Comparison of ENCODE assay signal across 24 mouse cellular contexts in the genomic region with DNA sequence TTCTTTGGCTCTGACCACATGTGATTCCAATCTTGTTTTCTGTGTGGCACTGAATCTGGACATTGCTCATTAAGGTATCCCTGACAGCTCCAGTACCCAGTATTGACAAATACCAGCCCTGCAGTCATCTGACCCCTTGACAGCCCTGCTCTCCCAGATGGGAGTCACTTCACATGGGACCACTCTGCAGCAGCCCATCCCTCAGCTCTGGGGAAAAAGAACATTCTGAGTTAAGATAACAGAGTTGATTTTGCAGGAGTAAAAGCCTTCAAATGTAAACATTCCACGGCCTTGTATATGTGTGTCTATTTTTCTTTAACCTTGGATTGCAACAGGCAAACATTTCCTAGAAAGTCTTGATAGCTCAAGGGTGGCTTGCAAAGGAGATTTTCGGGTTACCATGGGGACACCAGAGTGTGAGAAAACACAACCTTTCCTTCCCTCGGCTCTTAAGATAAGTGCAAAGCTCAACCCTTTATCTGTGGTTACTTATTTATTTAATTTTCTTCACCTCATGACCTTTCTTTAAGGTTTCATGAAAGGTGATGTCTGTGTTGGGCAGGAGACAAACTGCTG.
A peak's percentile ranks its signal among the peaks of the same experiment; 100 is the strongest.
DNase-seq lines count a peak whose midpoint lies in the region; ATAC-seq and TF ChIP-seq lines count a peak whose summit lies in the region.
"Had no signal": no experiment of that assay in that cellular context is flagged by ENCODE, and none has a peak within 500 bp of the region (broad histone marks: within the 10 kb centered on the region; RNA-seq: fewer than 3 reads in every experiment).

No protein-coding gene starts in this region.

- no peaks in the 10 kb centered on the region for H3K9me3 ChIP-seq in intestine, embryonic 14.5 days (ENCODE audit: control insufficient read depth, low read length)
- no peaks in the 10 kb centered on the region for H3K9me3 ChIP-seq in intestine, postnatal 0 days (ENCODE audit: control insufficient read depth)
- H3K9me3 ChIP-seq in lung, postnatal 0 days (ENCODE audit: low read length), result no peaks in the 10 kb centered on the region
- no peaks in the 10 kb centered on the region for H3K9me3 ChIP-seq in stomach, embryonic 14.5 days (ENCODE audit: control insufficient read depth, low read depth, low read length)
- H3K9me3 ChIP-seq: forebrain, embryonic 13.5 days; hindbrain, embryonic 10.5 days; liver, embryonic 15.5 days; midbrain, embryonic 10.5 days; neural tube, embryonic 13.5 days had no signal

- intact Hi-C loops in left cerebral cortex, postnatal 14 days (cut with DNase I), result no loop called here

- no peak overlapping the region for H3K4me3 ChIP-seq in intestine, embryonic 14.5 days (ENCODE audit: low read depth, low read length)
- H3K4me3 ChIP-seq in intestine, postnatal 0 days (ENCODE audit: low read depth, low read length), result no peak overlapping the region
- H3K4me3 ChIP-seq in lung, postnatal 0 days (ENCODE audit: low read depth, low read length), result no peak overlapping the region
- H3K4me3 ChIP-seq in stomach, embryonic 14.5 days (ENCODE audit: low read depth, low read length), result no peak overlapping the region
- H3K4me3 ChIP-seq: forebrain, embryonic 13.5 days; gastrocnemius, adult 2 months; hindbrain, embryonic 10.5 days; layer of hippocampus, adult 2 months; liver, embryonic 15.5 days; midbrain, embryonic 10.5 days; myocyte; neural tube, embryonic 13.5 days had no signal

- H3K36me3 ChIP-seq in intestine, embryonic 14.5 days (ENCODE audit: control insufficient read depth, insufficient read depth, low read length), result no peaks in the 10 kb centered on the region
- no peaks in the 10 kb centered on the region for H3K36me3 ChIP-seq in intestine, postnatal 0 days (ENCODE audit: control insufficient read depth, insufficient read depth)
- H3K36me3 ChIP-seq in lung, postnatal 0 days (ENCODE audit: insufficient read depth, low read length), result no peaks in the 10 kb centered on the region
- no peaks in the 10 kb centered on the region for H3K36me3 ChIP-seq in stomach, embryonic 14.5 days (ENCODE audit: control insufficient read depth, insufficient read depth, low read length)
- H3K36me3 ChIP-seq: hindbrain, embryonic 10.5 days; liver, embryonic 15.5 days; midbrain, embryonic 10.5 days; neural tube, embryonic 13.5 days had no signal

- no peak overlapping the region for H3K27ac ChIP-seq in intestine, embryonic 14.5 days (ENCODE audit: low read depth)
- no peak overlapping the region for H3K27ac ChIP-seq in intestine, postnatal 0 days (ENCODE audit: low read depth, low read length)
- H3K27ac ChIP-seq in lung, postnatal 0 days (ENCODE audit: low read length), result no peak overlapping the region
- H3K27ac ChIP-seq in stomach, embryonic 14.5 days (ENCODE audit: low read length), result no peak overlapping the region
- H3K27ac ChIP-seq: forebrain, embryonic 13.5 days; gastrocnemius, adult 2 months; hindbrain, embryonic 10.5 days; layer of hippocampus, adult 2 months; liver, embryonic 15.5 days; macrophage; midbrain, embryonic 10.5 days; neural tube, embryonic 13.5 days had no signal

- 13% methylated on average over 3 of the region's 3 CpGs for WGBS in intestine, embryonic 14.5 days
- 9% methylated on average over 3 of the region's 3 CpGs for WGBS in intestine, postnatal 0 days
- WGBS in lung, postnatal 0 days, result 6% methylated on average over 3 of the region's 3 CpGs
- WGBS in stomach, embryonic 14.5 days, result 13% methylated on average over 3 of the region's 3 CpGs

- peak; percentile 81 for ATAC-seq in intestine, embryonic 14.5 days (replicated peaks; ENCODE audit: low FRiP score, low TSS enrichment, low read depth)
- ATAC-seq in intestine, postnatal 0 days, result no peak
- peak; percentile 66 for ATAC-seq in lung, postnatal 0 days
- peak; percentile 88 for ATAC-seq in stomach, embryonic 14.5 days (ENCODE audit: insufficient number of reproducible peaks, insufficient read depth, low FRiP score, low read depth)
- ATAC-seq: CD4-positive, CD25-positive, alpha-beta regulatory T cell, adult 4 months; forebrain, embryonic 13.5 days; hindbrain, embryonic 16.5 days; midbrain, embryonic 16.5 days had no signal

- no peak for DNase-seq in intestine, embryonic 14.5 days (ENCODE audit: low spot score)
- peak; percentile 41 for DNase-seq in lung, postnatal 0 days (ENCODE audit: low spot score)
- no peak for DNase-seq in lung, postnatal 4 days
- DNase-seq in left cerebral cortex, postnatal 14 days (ENCODE audit: low spot score in 2 of 2), result no peak
- no peak for DNase-seq in right cerebral cortex, postnatal 14 days
- DNase-seq: adrenal gland, postnatal 14 days; cerebellum, adult 8-10 months; gastrocnemius, adult 2 months; kidney, adult 8-10 months; kidney, postnatal 25 days; layer of hippocampus, postnatal 36 days had no signal

- TF ChIP-seq EP300 in lung, postnatal 0 days (IDR thresholded peaks at IDR 0.05), result no peak

- TF ChIP-seq CTCF in intestine, postnatal 0 days (IDR thresholded peaks at IDR 0.05; ENCODE audit: low read depth), result no peak
- no peak for TF ChIP-seq CTCF in lung, postnatal 0 days (IDR thresholded peaks at IDR 0.05)

- H3K4me2 ChIP-seq in intestine, embryonic 14.5 days (ENCODE audit: low read length), result no peak overlapping the region
- H3K4me2 ChIP-seq in intestine, postnatal 0 days (replicated peaks; ENCODE audit: low read depth), result no peak overlapping the region
- no peak overlapping the region for H3K4me2 ChIP-seq in lung, postnatal 0 days (replicated peaks; ENCODE audit: low read depth, low read length)
- no peak overlapping the region for H3K4me2 ChIP-seq in stomach, embryonic 14.5 days (replicated peaks; ENCODE audit: low read depth, low read length)
- H3K4me2 ChIP-seq: forebrain, embryonic 13.5 days; liver, embryonic 15.5 days; neural tube, embryonic 13.5 days had no signal

- no peak overlapping the region for H3K9ac ChIP-seq in intestine, embryonic 14.5 days (ENCODE audit: low read length)
- no peak overlapping the region for H3K9ac ChIP-seq in intestine, postnatal 0 days (ENCODE audit: low read depth, low read length)
- H3K9ac ChIP-seq in lung, postnatal 0 days (replicated peaks; ENCODE audit: low read depth), result no peak overlapping the region
- H3K9ac ChIP-seq in stomach, embryonic 14.5 days (replicated peaks; ENCODE audit: low read depth, low read length), result no peak overlapping the region
- H3K9ac ChIP-seq: forebrain, embryonic 13.5 days; liver, embryonic 15.5 days; neural tube, embryonic 13.5 days had no signal

- no peaks in the 10 kb centered on the region for H3K27me3 ChIP-seq in intestine, embryonic 14.5 days (replicated peaks; ENCODE audit: control insufficient read depth, insufficient read depth, low read length)
- no peaks in the 10 kb centered on the region for H3K27me3 ChIP-seq in intestine, postnatal 0 days (replicated peaks; ENCODE audit: control insufficient read depth, insufficient read depth, low read length)
- no peaks in the 10 kb centered on the region for H3K27me3 ChIP-seq in lung, postnatal 0 days (replicated peaks; ENCODE audit: insufficient read depth, low read length)
- no peaks in the 10 kb centered on the region for H3K27me3 ChIP-seq in stomach, embryonic 14.5 days (ENCODE audit: control insufficient read depth, insufficient read depth, low read length)
- H3K27me3 ChIP-seq: forebrain, embryonic 13.5 days; liver, embryonic 15.5 days; neural tube, embryonic 13.5 days had no signal

- no peaks in the 10 kb centered on the region for H3K4me1 ChIP-seq in intestine, embryonic 14.5 days (replicated peaks; ENCODE audit: control insufficient read depth, insufficient read depth, low read length)
- H3K4me1 ChIP-seq in intestine, postnatal 0 days (replicated peaks; ENCODE audit: control insufficient read depth, insufficient read depth, low read length), result no peaks in the 10 kb centered on the region
- H3K4me1 ChIP-seq in lung, postnatal 0 days (ENCODE audit: insufficient read depth, low read depth, low read length), result no peaks in the 10 kb centered on the region
- no peaks in the 10 kb centered on the region for H3K4me1 ChIP-seq in stomach, embryonic 14.5 days (ENCODE audit: control insufficient read depth, insufficient read depth, low read length)
- H3K4me1 ChIP-seq: forebrain, embryonic 13.5 days; hindbrain, embryonic 10.5 days; liver, embryonic 15.5 days; midbrain, embryonic 10.5 days; neural tube, embryonic 13.5 days had no signal
